Mouse (Mus musculus) adrenal gland, adult 8-10 months (tissue): ENCODE measurements around the gene Cryaa. TPM values are rescaled to one million over a fixed set of nuclear protein-coding genes. Genes with fewer than 3 reads are reported as not detected.

Source experiments
- DNase-seq: peaks from one replicate; pipeline ENCODE4 v3.0.0; 2022
- total RNA-seq, 4 experiments: library from RNA; stranded (reverse); gene quantifications; 2 replicates each; pipeline ENCODE4 v1.2.4; 2022

Gene Cryaa
- total RNA-seq, 4 experiments from 2014 or later = not detected

- DNase-seq = no peak
These were observed 32.8 kb downstream of the Cryaa start for GRCm38 (mm10) chr17:31710455-31710854.

GRCm38 (mm10) chr17:31713709-31714108 is 36.1 kb downstream of the Cryaa start:
- no peak for DNase-seq

- no peak for DNase-seq
These were observed 36.5 kb downstream of the Cryaa start for GRCm38 (mm10) chr17:31714125-31714524.

GRCm38 (mm10) chr17:31715006-31715405 is 37.4 kb downstream of the Cryaa start:
- no peak for DNase-seq

GRCm38 (mm10) chr17:31721637-31722036 is 44.0 kb downstream of the Cryaa start:
- no peak for DNase-seq

GRCm38 (mm10) chr17:31725366-31725765 is 47.8 kb downstream of the Cryaa start:
- DNase-seq = no peak

GRCm38 (mm10) chr17:31726216-31726615 is 48.6 kb downstream of the Cryaa start:
- no peak for DNase-seq

GRCm38 (mm10) chr17:31727230-31727629 is 49.6 kb downstream of the Cryaa start:
- DNase-seq = peak; percentile 75

GRCm38 (mm10) chr17:31728043-31728442 is 50.4 kb downstream of the Cryaa start:
- no peak for DNase-seq

- peak; percentile 62 for DNase-seq
These were observed 51.4 kb downstream of the Cryaa start for GRCm38 (mm10) chr17:31728968-31729501.

- no peak for DNase-seq
These were observed 53.4 kb downstream of the Cryaa start for GRCm38 (mm10) chr17:31731038-31731437.

Other genes with a start within 250 kb of the Cryaa start
- gene Wdr4, start 157.8 kb upstream of the Cryaa start, total RNA-seq = 10 to 100 TPM; 21.5 to 30.9 (median 26.1) TPM
- gene Ndufv3, start 157.7 kb upstream of the Cryaa start, total RNA-seq = 100 to 1,000 TPM; 254 to 452 (median 371) TPM
- 10 to 100 TPM; 20.6 to 28.1 (median 24.2) TPM for gene Pknox1, start 113.1 kb upstream of the Cryaa start, total RNA-seq
- 1 to 10 TPM; 2.6 to 5.3 (median 3.9) TPM for gene Cbs, start 40.6 kb upstream of the Cryaa start, total RNA-seq
- 100 to 1,000 TPM; 128 to 156 (median 143) TPM for gene U2af1, start 18.9 kb upstream of the Cryaa start, total RNA-seq
- gene Sik1, start 178.0 kb downstream of the Cryaa start, total RNA-seq = 100 to 1,000 TPM in 1 of 4 experiments, 10 to 100 TPM in 2, 1 to 10 TPM in 1; 8.6 to 127 (median 15.7) TPM